Mouse (Mus musculus) heart, embryonic 11.5 days (tissue): Measurements from ENCODE around the gene Sp1. TPM values are rescaled to one million over a fixed set of nuclear protein-coding genes. Genes with fewer than 3 reads are reported as not detected.

Source experiments
- ATAC-seq: fragments of 200-750 bp; cut with Nextera tagmentation; replicated peaks from 2 replicates; pipeline ENCODE4 v1.8.0; 2017; ENCODE audit warnings: moderate library complexity; ENCODE audit not compliant: insufficient number of reproducible peaks, low FRiP score, low TSS enrichment
- H3K27ac ChIP-seq: fragments of 300-500 bp; sonication (generic); 2 replicates; pipeline ENCODE4 v1.5.1; 2014; ENCODE audit warnings: mild to moderate bottlenecking, low read depth, low read length
- H3K27me3 ChIP-seq: fragments of 300-500 bp; sonication (generic); 2 replicates; pipeline ENCODE4 v1.6.1; 2014; ENCODE audit warnings: mild to moderate bottlenecking, low read length, mixed read lengths; ENCODE audit not compliant: control insufficient read depth, insufficient read depth
- H3K36me3 ChIP-seq: fragments of 300-500 bp; sonication (generic); 2 replicates; pipeline ENCODE4 v1.6.1; 2014; ENCODE audit warnings: mild to moderate bottlenecking, low read length, moderate library complexity, mixed read lengths; ENCODE audit not compliant: control insufficient read depth, insufficient read depth
- H3K4me1 ChIP-seq: fragments of 300-500 bp; sonication (generic); 2 replicates; pipeline ENCODE4 v1.6.1; 2014; ENCODE audit warnings: low read length; ENCODE audit not compliant: control insufficient read depth, insufficient read depth
- H3K4me2 ChIP-seq: fragments of 300-500 bp; sonication (generic); 2 replicates; pipeline ENCODE4 v1.6.1; 2014; ENCODE audit warnings: mild to moderate bottlenecking, moderate library complexity
- H3K4me3 ChIP-seq: fragments of 300-500 bp; sonication (generic); 2 replicates; pipeline ENCODE4 v1.5.1; 2014; ENCODE audit warnings: low read depth, low read length
- H3K9ac ChIP-seq: fragments of 300-500 bp; sonication (generic); 2 replicates; pipeline ENCODE4 v1.6.1; 2014; ENCODE audit warnings: mild to moderate bottlenecking, low read depth, low read length, moderate library complexity
- H3K9me3 ChIP-seq: fragments of 300-500 bp; sonication (generic); replicated peaks from 2 replicates; pipeline ENCODE4 v1.6.1; 2016; ENCODE audit warnings: low read length; ENCODE audit not compliant: control insufficient read depth
- WGBS: fragments of 180-500 bp; shearing (Covaris S2); extraction: QIAGEN DNeasy Blood & Tissue Kit; methylation state at CpG from one replicate; pipeline ENCODE4 v1.1.7; 2014; ENCODE audit not compliant: insufficient replicate concordance; 5-methylcytosine and 5-hydroxymethylcytosine counted together
- polyA plus RNA-seq: library from polyadenylated mRNA; unstranded; fragments of >200 nt; fragmentation: Nextera tagmentation; extraction: Ambion mirVana; gene quantifications from 2 replicates; pipeline ENCODE4 v1.2.1, GENCODE M21; 2014

The Sp1 gene
- polyA plus RNA-seq, 1 experiment from 2014 or later = 7.5 TPM

- Histone ChIP-seq H3K27me3 (no peaks in the 10 kb centered on the region), H3K4me3 (peak within 1 kb of the TSS; percentile 75), H3K27ac (peak within 1 kb of the TSS; percentile 90), H3K4me2 (peak within 1 kb of the TSS; percentile 80), H3K36me3 (peaks cover 5% of the 10 kb centered on the region), H3K4me1 (peaks cover 7% of the 10 kb centered on the region), H3K9ac (peak within 1 kb of the TSS; percentile 77), H3K9me3 (no peaks in the 10 kb centered on the region; the same call in 1 of the 2 replicates)
- under 1% methylated on average over 30 of the region's 40 CpGs for WGBS
- ATAC-seq = peak; percentile 99
Measured at GRCm38 (mm10) chr15:102470183-102470604, 64.3 kb downstream of the Sp1 start, which contains the start of gene Pcbp2. Pcbp2 (plus strand) TSS chr15:102470539.

- Histone ChIP-seq H3K27me3 (no peaks in the 10 kb centered on the region), H3K4me3 (peak overlapping the region; percentile 75), H3K4me2 (peak overlapping the region; percentile 80), H3K27ac (peak overlapping the region; percentile 90), H3K36me3 (peaks cover 8% of the 10 kb centered on the region), H3K9ac (peak overlapping the region; percentile 77), H3K9me3 (no peaks in the 10 kb centered on the region; the same call in 1 of the 2 replicates), H3K4me1 (peaks cover 7% of the 10 kb centered on the region)
- 2% methylated on average over 22 of the region's 67 CpGs for WGBS
- peak; percentile 70 for ATAC-seq
Measured at GRCm38 (mm10) chr15:102470605-102471294, 64.8 kb downstream of the Sp1 start.

- WGBS = under 1% methylated on average over 10 of the region's 10 CpGs
- peak overlapping the region; percentile 90 for H3K27ac ChIP-seq
- H3K36me3 ChIP-seq = peaks cover 8% of the 10 kb centered on the region
- H3K27me3 ChIP-seq = no peaks in the 10 kb centered on the region
- H3K4me3 ChIP-seq = peak overlapping the region; percentile 75
- peak overlapping the region; percentile 77 for H3K9ac ChIP-seq
- no peaks in the 10 kb centered on the region; the same call in 1 of the 2 replicates for H3K9me3 ChIP-seq
- no peak for ATAC-seq
- H3K4me1 ChIP-seq = peaks cover 7% of the 10 kb centered on the region
- H3K4me2 ChIP-seq = peak overlapping the region; percentile 80
Measured at GRCm38 (mm10) chr15:102471295-102471645, 65.3 kb downstream of the Sp1 start.

GRCm38 (mm10) chr15:102471727-102472126 is 65.8 kb downstream of the Sp1 start:
- ATAC-seq = no peak

GRCm38 (mm10) chr15:102473246-102473645 is 67.3 kb downstream of the Sp1 start:
- Histone ChIP-seq H3K4me3 (no peak overlapping the region), H3K36me3 (peaks cover 14% of the 10 kb centered on the region), H3K27me3 (no peaks in the 10 kb centered on the region), H3K9me3 (no peaks in the 10 kb centered on the region; the same call in 1 of the 2 replicates), H3K27ac (no peak overlapping the region), H3K4me1 (peaks cover 7% of the 10 kb centered on the region), H3K9ac (no peak overlapping the region), H3K4me2 (no peak overlapping the region; the same call in 1 of the 2 replicates)
- no peak for ATAC-seq
- WGBS = 73% methylated on average over 2 of the region's 2 CpGs

More at GRCm38 (mm10) chr15:102471727-102472126, 65.8 kb downstream of the Sp1 start:
- Histone ChIP-seq H3K27me3 (no peaks in the 10 kb centered on the region), H3K27ac (no peak overlapping the region), H3K4me3 (peak overlapping the region; percentile 75), H3K36me3 (peaks cover 11% of the 10 kb centered on the region), H3K9ac (no peak overlapping the region), H3K4me2 (peak overlapping the region; percentile 80), H3K4me1 (peaks cover 7% of the 10 kb centered on the region), H3K9me3 (no peaks in the 10 kb centered on the region; the same call in 1 of the 2 replicates)

- WGBS = 84% methylated on average over 2 of the region's 2 CpGs
- H3K9ac ChIP-seq = no peak overlapping the region
- no peak for ATAC-seq
- H3K9me3 ChIP-seq = no peaks in the 10 kb centered on the region
- H3K27me3 ChIP-seq = no peaks in the 10 kb centered on the region
- H3K4me3 ChIP-seq = no peak overlapping the region
- H3K4me1 ChIP-seq = peaks cover 7% of the 10 kb centered on the region
- no peak overlapping the region for H3K27ac ChIP-seq
- peaks cover 19% of the 10 kb centered on the region for H3K36me3 ChIP-seq
- H3K4me2 ChIP-seq = no peak overlapping the region
Measured at GRCm38 (mm10) chr15:102474520-102474919, 68.6 kb downstream of the Sp1 start.

GRCm38 (mm10) chr15:102483136-102483535 is 77.2 kb downstream of the Sp1 start:
- Histone ChIP-seq H3K27ac (no peak overlapping the region; the same call in 1 of the 2 replicates), H3K36me3 (peaks cover 45% of the 10 kb centered on the region), H3K27me3 (no peaks in the 10 kb centered on the region), H3K9ac (no peak overlapping the region), H3K9me3 (no peaks in the 10 kb centered on the region), H3K4me1 (peaks cover 9% of the 10 kb centered on the region), H3K4me2 (peak overlapping the region; percentile 6; the same call in 1 of the 2 replicates), H3K4me3 (no peak overlapping the region)
- WGBS = 56% methylated on average over 3 of the region's 3 CpGs
- no peak for ATAC-seq

GRCm38 (mm10) chr15:102485853-102486252 is 79.9 kb downstream of the Sp1 start:
- 88% methylated on average over 12 of the region's 12 CpGs for WGBS
- Histone ChIP-seq H3K27ac (no peak overlapping the region), H3K4me1 (peaks cover 9% of the 10 kb centered on the region), H3K4me2 (no peak overlapping the region), H3K9ac (no peak overlapping the region), H3K9me3 (no peaks in the 10 kb centered on the region), H3K4me3 (no peak overlapping the region), H3K36me3 (peaks cover 58% of the 10 kb centered on the region), H3K27me3 (no peaks in the 10 kb centered on the region)
- ATAC-seq = no peak
